Mouse (Mus musculus): ENCODE results near the gene Gm2a.
"Not testable (repeated sequence)": the region's sequence is repeated elsewhere in the genome, so short reads cannot be mapped to it uniquely, and the experiment has no call there.

Gene Gm2a

DNA sequence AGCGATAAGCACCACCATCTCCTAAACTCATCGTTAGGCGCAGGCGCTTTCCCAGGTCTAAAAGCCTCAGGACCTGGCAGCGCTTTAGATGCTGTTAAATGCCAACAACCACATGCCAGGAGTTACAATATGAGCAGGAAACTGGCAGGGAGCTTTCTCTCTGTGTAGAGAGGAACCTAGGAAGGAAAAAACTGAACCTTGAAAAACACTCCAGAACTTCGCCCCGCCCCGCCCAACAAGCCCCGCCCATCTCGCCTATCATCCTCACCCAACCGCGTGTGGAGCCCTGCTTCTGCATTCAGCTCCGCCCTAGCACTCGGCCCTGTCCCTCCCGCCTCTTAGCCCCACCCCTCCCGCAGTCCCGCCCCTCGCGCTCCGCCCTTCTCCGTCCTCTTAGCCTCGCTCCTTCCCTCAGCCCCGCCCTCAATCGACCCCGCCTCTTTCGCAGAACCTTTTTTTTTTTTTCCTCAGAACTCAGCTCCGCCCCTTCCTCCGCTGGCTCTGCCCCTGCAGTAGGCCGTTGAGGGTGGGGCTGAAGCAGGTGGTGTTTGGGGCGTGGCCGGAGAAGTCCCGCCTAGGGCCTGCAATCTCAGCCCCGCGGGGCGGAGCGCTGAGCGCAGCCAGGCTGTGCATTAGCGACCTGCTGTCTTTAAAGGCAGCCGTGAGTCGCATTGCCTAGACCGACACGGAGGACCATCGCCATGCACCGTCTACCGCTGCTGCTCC, at the start of gene Gm2a:
Gm2a (plus strand) TSS at position 653 of the 726 bp plus-strand sequence.
- peak; percentile 98 for DNase-seq (ENCODE audit: low read depth)

DNA sequence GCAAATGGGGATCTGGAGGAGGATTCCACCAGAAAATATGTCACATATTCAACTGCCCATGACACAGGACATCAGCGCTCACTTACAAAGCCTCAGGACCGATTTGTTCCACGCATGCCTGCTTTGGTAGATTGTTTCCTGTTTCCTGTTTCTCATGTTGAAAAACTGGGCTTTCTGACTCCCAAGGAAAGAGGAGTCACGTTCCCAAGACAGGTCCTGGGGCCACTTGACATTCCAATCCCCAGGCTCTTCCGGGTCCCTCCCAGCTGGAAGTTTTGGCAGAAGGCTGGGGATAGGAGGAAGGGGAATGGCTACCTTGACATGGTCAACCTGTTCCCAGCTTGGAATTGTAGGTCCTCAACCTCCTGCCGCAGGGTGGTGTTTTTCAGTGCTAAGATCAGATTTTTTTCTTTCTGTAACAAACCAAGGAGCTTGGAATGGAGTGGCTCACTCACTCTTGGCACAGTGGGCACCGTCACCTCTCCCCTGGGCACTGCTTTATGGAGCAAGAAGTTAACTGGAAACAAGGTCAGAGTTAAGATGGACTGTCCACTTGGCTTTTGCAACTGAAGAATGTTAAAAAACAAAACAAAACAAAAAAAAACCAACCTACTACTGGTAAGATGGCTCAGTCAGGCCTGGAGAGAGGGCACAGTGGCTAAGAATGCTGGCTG, 46.9 kb upstream of the Gm2a start:
- DNase-seq (ENCODE audit: low read depth): no peak

DNA sequence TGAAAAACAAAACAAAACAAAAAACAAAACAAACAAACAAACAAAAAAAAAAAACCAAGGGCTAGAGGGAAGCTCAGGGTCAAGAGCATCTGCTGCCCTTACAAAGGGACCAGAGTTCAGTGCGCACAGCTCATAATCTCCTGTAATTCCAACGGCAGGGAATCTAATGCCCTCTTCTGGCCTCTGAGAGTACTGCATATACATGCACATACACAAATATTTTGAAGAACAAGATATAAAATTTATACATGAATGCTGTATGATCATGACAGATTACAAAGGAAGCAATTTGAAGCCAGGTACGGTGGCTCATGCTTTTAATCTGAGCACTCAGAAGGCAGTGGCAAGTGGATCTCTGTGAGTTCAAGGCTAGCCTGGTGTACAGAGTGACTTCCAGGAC, 40.4 kb upstream of the Gm2a start:
- DNase-seq (ENCODE audit: low read depth): no peak

DNA sequence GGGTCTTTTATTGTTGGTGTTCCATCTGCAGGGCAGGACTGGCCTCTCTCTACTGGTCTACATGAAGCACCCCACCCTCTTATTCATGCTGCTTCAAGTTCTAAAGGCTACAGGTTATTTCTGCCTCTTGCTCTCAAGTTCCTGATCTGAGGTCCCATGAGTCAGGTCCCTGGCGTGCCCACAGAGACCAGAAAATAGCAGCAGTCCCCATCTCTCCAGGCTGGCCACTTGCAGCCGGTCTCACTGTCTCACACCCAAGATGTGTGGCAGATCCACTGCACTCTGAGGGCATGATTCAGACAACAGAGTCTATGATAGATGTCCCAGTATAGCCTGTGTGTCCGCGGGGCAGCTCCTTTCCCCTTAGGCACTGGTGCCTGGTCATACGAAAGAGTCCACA, 37.1 kb upstream of the Gm2a start:
- DNase-seq (ENCODE audit: low read depth): no peak

DNA sequence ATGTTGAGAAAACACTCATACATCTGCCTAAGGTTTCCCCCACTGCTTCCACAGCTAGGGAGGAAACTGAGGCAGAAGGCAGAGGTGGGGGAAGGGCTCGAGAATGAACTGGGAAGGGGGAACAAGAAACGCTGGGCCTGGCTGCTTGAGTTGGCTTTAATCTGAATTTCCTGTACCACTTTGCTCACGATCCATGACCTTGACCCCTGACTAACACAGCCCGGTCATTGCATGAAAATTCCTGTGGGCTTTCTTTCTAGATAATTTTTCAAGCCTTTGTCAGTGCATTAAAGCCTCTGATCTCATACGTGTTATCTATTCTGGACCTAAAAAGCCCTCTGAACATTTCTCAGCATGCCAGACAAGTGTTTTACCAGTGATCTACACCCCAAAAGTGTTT, 35.1 kb upstream of the Gm2a start:
- DNase-seq (ENCODE audit: low read depth): no peak

DNA sequence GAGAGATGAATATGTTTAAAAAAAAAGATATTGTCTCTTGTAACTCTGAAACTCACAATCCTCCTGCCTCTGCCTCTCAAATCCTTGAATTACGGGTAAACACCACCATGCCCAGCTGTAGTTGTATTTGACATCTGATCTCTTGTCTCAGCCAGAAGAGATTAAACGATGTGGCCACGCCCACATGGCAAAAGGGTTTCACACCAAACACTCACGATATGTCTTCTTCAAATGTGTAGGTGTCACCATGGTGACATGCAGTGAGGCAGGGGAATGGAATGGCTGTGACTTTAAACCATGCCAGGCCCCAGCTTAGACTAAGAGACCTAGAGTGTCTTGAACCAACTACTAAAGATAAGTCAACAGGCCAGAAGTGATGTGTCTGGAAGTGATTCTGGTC, 31.0 kb upstream of the Gm2a start:
- no peak for DNase-seq (ENCODE audit: low read depth)

DNA sequence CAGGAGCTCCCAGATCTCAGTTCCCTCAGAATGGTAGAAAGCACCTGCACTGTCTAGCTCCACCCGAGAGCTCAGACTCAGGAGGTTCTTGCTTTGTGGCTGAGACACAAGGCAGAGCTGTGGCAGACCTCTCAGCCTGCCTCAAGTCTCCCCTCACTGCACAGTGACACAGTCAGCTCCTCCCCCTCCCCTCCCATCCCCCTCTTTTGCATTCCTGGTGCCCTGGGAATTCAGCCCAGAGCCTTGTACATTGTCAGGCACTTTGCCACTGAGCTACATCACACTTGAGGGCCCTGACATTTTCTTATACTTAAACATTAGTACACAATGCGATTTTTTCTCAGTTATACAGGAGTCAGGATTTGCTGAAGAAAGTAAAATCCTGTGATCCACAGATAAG, 28.9 kb upstream of the Gm2a start:
- no peak for DNase-seq (ENCODE audit: low read depth)

DNA sequence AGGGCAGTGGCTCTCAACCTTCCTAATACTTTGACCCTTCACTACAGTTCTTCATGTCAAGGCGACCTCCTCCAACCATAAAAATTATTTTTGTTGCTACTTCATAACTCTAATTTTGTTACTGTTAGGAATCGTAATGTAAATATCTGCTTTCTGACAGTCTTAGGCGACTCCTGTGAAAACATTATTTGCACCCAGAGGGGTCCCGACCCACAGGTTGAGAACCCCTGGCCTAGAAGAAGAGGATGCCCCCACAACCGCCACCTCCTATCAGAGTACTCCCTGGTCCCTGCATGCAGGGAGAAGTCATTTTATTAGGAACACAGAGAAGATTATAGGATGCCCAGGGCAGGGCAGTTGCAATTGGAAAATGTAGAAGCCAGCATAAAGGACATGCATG, 26.6 kb upstream of the Gm2a start:
- no peak for DNase-seq (ENCODE audit: low read depth)

DNA sequence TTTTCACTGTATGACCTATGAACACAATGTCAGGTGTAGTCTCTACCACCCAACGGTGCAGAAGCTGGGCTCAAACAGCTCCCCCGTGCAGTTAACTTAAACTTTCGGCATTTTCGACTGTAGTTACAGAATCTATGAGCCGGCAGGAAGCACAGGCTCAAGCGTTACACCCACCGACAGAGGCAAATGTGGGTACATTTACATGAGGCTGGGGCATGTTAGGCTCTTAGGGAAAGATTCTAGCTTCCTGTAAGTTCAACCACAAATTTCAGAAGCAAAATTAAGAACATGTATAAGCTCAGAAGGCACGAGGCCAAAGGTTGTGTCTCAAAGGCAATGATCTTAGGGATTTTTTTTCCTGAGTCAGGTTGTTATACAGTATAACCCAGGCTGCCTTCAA, 25.4 kb upstream of the Gm2a start:
- no peak for DNase-seq (ENCODE audit: low read depth)

DNA sequence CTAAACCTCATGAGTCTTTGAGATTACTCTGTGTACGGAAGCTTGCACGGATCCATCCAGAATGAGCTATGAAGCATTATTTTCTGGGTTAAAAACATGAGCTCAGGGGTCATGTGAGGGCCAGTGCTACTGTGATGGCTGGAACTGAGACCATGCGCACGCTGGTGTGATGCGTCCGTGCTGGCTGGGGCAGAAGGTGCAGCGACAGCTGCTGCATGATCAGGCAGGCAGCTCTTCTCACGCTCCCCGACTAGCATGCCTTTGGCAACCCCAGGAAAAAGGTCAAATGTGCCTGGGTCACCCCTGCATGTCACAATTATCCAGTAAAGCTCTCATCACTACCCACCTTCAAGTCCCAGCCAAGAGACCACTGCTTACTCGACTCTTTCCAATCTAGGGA, 24.7 kb upstream of the Gm2a start:
- DNase-seq (ENCODE audit: low read depth): no peak

DNA sequence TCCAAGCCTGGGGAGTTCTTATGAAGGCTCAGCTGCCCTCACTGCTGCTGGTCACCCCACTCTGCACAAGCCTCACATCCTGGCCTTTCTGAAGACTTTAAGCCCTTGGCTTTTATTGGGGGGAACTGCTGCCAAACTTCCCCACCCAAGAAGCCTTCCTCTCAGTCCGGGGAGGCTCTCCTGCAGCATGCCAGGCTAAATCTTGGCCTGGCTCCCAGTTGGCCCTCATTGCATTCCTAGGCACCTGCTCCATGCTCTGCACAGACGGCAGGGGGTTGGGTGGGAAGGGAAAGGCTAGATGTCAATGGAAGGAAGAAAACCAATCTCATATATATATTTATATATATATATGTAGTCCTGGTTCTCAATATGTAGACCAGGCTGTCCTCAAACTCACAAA, 22.3 kb upstream of the Gm2a start:
- DNase-seq (ENCODE audit: low read depth): no peak

DNA sequence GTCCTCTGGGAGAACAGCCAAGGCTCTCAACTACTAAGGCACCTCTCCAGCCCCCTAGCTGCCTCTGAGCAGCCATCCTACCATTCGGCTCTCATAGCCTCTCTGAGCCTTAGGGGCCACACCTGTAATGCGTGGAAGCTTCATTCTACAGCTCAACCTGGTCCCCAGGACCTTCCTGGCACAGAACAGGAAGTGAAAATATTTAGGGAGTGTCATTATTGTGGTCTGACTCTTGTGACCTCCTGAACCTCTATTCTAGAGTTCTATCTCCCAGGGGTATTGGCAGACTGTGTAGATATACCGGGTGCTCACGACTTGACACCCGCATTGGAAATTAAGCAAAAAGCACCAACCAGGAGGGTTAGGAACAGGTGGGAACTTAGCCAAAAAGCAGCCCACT, 21.7 kb upstream of the Gm2a start:
- no peak for DNase-seq (ENCODE audit: low read depth)

DNA sequence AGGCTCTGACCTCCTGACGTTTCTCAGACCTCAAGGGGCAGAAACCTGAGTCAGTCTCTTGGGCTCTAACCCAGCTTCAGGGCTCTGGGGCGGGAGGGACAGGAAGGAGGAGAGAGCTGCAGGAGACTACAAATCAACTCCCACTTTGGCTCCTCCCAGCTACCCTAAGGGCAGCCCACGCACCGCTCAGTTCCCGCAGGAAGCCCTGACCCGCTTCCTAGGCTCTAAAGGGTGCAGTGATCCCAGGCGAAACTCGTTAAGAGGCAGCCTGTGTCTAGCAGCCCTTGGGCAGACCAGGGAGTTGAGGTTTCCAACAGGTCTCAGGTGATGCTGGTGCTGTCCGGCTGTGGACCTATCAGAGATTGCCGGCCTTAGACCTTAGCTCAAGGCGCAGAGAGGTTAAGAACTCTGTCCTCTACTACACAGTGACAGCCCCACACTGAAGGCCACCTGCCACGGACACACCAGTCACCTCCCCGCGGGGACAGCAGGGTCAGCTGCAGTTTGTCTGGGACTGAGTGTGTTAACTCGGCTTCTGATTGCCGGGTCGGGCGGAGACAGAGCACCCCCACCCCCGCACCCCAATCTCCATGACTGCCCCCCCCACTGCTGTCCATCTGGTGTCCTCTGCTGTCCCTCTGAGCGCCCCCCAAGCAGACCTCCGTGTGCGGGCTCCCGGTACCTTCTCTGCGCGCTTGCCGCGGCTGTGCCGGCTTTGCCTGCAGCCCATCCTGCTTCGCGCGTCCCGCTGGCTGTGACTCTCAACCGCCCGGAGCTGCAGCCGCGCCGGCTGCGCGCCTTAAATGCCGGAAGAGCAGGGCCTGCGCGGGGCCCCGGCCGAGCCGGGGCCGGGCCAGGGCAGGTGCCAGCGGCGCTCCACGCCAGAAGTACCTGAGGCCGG, 20.3 kb upstream of the Gm2a start, which contains the start of gene Ccdc69:
Ccdc69 (minus strand) TSS at position 801 of the 901 bp plus-strand sequence.
- peak; percentile 61 for DNase-seq (ENCODE audit: low read depth)

DNA sequence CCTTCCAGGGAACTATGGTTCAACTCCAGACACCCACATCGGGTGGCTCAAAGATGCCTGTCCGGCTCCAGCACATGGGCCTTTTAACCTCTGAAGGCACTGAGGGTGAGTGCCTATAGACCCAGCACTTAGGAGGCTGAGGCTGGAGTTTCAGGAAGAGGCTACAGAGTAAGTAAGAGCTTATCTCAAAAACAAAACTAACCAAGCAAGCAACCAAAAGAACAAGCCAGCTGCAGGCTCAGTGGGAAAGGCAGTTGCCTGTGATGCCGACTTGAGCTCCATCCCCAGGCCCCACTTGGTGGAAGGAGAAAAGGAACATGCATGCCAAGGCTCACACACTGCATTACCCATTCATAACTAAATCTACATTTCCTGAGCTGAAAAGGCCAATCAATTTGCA, 19.4 kb upstream of the Gm2a start:
- no peak for DNase-seq (ENCODE audit: low read depth)

DNA sequence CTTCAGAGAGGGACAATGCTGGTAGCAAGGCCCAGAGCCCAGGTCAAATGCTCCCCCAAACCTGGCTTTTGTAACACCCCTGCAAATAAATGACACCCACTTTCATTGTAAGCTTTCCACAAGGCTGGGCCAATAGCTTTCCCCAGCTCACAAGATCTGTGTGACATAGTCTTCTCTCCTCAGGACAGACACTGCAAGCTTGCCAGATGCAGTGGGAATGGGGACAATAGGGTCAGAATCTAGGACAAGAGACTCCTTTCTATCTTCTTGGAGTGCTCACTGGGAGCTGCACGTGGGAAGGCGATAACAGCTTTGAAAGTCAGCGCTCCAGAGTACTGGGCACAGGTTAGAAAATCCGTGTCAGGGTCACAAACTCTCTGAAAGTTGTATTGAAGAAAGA, 18.7 kb upstream of the Gm2a start:
- no peak for DNase-seq (ENCODE audit: low read depth)

DNA sequence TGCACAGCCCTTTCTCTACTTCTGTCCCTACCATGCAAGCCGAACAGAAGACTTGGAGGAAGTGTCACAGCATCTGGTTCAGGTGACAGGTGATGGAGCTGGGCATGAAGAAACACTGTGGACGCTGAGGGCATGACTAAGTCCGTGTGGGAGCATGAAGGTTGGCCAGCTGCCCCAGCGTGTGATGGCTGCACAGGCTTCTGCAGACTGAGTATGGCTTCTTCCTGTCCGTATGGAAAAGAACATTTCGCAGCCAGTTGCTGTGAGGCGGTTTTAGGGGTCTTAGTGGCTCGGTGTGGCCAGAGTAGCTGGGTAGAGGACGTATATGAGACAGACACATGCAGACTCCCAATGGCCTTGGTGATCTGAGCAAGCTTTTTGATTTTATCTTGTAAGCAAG, 16.7 kb upstream of the Gm2a start:
- DNase-seq (ENCODE audit: low read depth): no peak

DNA sequence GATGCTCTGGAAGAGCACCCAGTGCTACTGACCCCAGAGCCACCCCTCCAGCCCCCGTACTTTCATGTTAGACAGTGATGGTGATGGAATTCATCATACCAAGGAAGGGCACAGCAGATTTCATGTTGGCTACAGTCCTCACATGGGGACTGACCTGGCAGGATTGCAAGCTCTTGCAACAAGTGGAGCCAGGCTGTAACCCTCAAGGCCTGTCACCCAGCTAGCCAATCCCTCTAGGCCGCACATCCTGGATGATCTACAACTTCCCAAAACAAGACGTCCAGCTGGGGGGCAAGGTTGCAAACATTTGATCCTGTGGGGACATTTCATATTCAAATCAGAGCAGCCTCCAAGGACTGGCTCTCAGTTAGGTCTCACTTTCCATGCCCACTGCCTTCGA, 13.3 kb upstream of the Gm2a start:
- DNase-seq (ENCODE audit: low read depth): no peak

DNA sequence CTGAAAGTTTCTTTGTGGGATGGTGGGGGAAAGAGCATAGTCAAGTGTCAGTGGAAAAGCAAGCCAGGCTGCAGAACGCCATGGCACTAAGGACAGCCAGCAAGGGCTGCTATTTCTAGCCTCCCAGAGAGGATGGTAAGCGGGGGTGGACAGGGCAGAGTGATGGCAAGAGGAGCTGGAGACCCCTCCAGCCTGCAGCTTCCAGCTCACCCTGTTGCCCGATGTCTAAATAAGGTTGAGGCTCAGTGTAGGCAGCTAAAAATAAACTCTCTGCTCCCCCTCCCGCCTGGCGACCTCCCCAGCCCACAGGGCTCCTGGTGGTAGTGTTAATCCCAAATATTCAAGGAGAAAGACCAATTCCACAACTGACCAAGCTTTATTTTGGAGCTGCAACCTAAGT, 12.5 kb upstream of the Gm2a start:
- no peak for DNase-seq (ENCODE audit: low read depth)

DNA sequence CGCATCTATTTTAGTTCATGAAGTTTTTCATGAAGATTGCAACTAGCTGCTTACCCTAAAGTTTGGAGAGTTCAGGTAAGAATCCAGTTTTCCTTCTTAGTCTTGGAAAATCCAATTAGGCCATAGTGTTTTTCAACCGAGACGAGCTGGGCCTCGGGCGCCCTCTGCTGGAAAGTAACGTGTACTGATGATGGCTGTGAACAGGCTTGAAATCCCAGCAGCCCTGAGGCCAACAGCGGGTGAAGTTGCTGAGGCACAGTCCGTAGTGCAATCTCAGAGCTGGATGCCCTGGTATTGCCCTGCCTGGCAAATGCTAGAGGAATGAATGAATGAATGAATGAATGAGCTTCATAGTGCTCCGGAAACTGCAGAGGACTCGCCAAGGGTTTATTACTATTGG, 10.9 kb upstream of the Gm2a start:
- DNase-seq (ENCODE audit: low read depth): peak; percentile 32

DNA sequence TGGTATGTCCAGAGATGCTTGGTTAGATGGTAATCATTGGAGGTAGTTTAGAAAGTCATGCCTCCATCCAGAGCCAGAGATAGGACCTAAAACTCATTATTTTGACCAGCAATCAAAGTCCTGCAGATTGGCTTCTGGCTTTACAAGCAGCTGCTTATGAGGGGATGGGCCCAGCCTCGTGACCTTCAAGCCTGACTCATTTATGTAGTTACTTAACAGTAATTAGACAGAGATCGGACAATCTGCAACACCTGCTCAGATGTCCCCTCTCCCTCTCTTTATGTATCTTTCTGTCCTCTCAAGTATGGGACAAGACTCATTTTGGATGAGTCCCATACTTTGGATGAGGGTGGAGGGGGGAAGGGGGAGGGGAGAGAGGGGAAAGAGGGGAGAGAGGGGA, 8.0 kb upstream of the Gm2a start:
- DNase-seq (ENCODE audit: low read depth): no peak

DNA sequence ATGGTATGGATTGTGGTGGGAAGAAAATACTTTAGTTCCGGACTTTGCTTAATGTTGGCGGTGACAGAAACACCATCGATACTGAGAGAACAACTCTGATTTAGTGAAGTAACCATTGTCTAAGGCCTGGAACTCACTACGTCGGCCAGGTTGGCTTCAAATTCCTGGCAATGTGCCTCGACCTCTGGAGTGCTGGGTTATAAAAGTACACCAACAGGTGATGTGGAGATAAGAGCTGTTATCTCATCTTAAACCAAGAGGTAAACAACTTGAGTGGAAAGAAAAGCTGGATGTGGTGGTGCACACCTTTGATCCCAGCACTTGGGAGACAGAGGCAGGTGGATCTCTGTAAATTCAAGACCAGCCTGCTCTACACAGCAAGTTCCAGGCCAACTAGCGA, 4.8 kb upstream of the Gm2a start:
- DNase-seq (ENCODE audit: low read depth): no peak

DNA sequence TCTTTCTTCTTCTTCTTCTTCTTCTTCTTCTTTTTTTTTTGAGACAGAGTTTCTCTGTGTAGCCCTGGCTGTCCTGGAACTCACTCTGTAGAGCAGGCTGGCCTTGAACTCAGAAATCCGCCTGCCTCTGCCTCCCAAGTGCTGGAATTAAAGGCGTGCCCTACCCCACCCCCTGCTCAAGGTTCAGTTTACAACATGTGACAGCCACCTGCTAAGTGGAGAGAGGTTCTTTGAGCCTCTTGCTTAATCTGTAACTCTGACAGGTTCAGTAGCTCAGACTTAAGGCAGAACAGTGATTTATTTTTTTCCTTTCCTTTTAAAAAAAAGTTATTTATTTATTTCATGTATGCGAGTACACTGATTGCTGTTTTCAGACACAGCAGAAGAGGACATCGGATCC, 1.6 kb upstream of the Gm2a start:
- not testable (repeated sequence) for DNase-seq (ENCODE audit: low read depth)
